Mouse (Mus musculus): ENCODE data around the gene Dusp28. TPM values are rescaled to one million over a fixed set of nuclear protein-coding genes. Genes with fewer than 3 reads are reported as not detected.

Gene Dusp28
- polyA plus RNA-seq (2012; rRNA removed) = 36.6 and 42.6 TPM in 2 replicates

DNA sequence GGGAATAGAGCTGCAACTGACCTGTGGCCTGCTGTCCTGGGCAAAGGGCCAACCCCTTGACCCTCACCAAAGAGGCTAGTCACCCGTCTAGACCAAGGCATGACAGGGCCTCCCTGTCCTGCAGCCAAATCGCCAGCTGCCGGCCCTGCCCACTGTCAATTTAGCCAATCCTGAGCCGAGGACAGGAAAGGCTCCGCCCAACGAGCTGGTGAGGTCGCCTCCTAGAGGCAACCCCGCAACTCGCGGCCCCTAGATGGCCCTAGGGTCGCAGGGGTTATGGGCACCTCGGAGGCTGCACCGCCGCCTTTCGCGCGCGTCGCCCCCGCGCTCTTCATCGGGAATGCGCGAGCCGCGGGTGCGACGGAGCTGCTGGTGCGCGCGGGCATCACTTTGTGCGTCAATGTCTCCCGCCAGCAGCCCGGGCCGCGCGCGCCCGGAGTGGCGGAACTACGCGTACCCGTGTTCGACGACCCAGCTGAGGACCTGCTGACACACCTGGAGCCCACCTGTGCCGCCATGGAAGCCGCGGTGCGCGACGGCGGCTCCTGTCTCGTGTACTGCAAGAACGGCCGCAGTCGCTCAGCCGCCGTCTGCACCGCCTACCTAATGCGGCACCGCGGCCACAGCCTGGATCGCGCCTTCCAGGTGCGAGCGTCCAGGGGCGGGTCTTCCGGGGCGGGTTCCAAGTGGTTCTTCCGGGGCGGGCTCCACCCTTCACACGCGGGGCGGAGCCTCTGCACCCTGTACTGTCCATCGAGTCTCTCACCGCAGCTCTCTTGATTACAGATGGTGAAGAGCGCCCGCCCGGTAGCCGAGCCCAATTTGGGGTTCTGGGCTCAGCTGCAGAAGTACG is at the start of gene Dusp28:
TSS of gene Dusp28 (plus strand) at position 203 of the 853 bp plus-strand sequence.
- peak within 1 kb of the TSS; percentile 77 for H3K27ac ChIP-seq (ENCODE audit: insufficient read depth, low read depth, low read length)
- H3K4me3 ChIP-seq (ENCODE audit: insufficient read depth, low read depth, low read length) = peak within 1 kb of the TSS; percentile 74
- DNase-seq = peak; percentile 97
- no peaks in the 10 kb centered on the region for H3K27me3 ChIP-seq (replicated peaks; ENCODE audit: control insufficient read depth, insufficient read depth, low read length)
- under 1% methylated on average over 81 of the region's 81 CpGs for WGBS
- peak; percentile 52 for TF ChIP-seq CTCF (conservative IDR thresholded peaks at IDR 0.05; ENCODE audit: insufficient read depth, insufficient read length, low read depth, low read length)
- TF ChIP-seq POLR2A (IDR thresholded peaks at IDR 0.05; ENCODE audit: low read depth, low read length) = peak; percentile 61
- peaks cover 27% of the 10 kb centered on the region for H3K4me1 ChIP-seq (ENCODE audit: control insufficient read depth, insufficient read depth, low read length)
- no peaks in the 10 kb centered on the region for H3K36me3 ChIP-seq (ENCODE audit: control insufficient read depth, insufficient read depth, low read length)

- TF ChIP-seq CTCF (conservative IDR thresholded peaks at IDR 0.05; ENCODE audit: insufficient read depth, insufficient read length, low read depth, low read length) (no peak), POLR2A (IDR thresholded peaks at IDR 0.05; ENCODE audit: low read depth, low read length) (no peak)
- no peak for DNase-seq
- H3K4me3 ChIP-seq (ENCODE audit: insufficient read depth, low read depth, low read length) = no peak overlapping the region
- no peaks in the 10 kb centered on the region for H3K4me1 ChIP-seq (ENCODE audit: control insufficient read depth, insufficient read depth, low read length)
- no peaks in the 10 kb centered on the region for H3K27me3 ChIP-seq (replicated peaks; ENCODE audit: control insufficient read depth, insufficient read depth, low read length)
- WGBS = 74% methylated on average over 6 of the region's 6 CpGs
- H3K27ac ChIP-seq (ENCODE audit: insufficient read depth, low read depth, low read length) = no peak overlapping the region
- H3K36me3 ChIP-seq (ENCODE audit: control insufficient read depth, insufficient read depth, low read length) = no peaks in the 10 kb centered on the region
These were observed 45.3 kb upstream of the Dusp28 start for GRCm38 (mm10) chr1:92861503-92861902.

DNA sequence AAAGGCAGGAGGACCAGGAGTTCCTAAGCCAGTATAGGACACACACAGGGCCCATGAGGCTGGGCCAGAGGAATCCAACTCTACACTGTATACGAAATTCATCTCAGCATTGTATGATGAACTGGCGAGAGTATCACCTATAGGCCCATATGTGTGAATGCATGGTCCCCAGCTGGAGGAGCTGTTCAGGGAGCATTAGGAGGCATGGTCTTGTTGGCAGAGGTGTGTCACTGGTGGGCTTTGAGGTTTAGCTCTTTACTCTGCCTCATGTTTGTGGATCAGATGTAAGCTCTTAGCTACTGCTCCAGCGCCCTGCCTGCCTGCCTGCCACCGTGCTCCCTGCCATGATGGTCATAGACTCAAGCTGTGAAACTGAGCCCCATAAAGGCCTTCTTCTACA is 43.5 kb upstream of the Dusp28 start:
- no peak overlapping the region for H3K4me3 ChIP-seq (ENCODE audit: insufficient read depth, low read depth, low read length)
- TF ChIP-seq POLR2A (IDR thresholded peaks at IDR 0.05; ENCODE audit: low read depth, low read length) (no peak), CTCF (conservative IDR thresholded peaks at IDR 0.05; ENCODE audit: insufficient read depth, insufficient read length, low read depth, low read length) (no peak)
- DNase-seq = no peak
- H3K36me3 ChIP-seq (ENCODE audit: control insufficient read depth, insufficient read depth, low read length) = no peaks in the 10 kb centered on the region
- no peaks in the 10 kb centered on the region for H3K27me3 ChIP-seq (replicated peaks; ENCODE audit: control insufficient read depth, insufficient read depth, low read length)
- H3K4me1 ChIP-seq (ENCODE audit: control insufficient read depth, insufficient read depth, low read length) = no peaks in the 10 kb centered on the region
- 91% methylated on average over 4 of the region's 4 CpGs for WGBS
- H3K27ac ChIP-seq (ENCODE audit: insufficient read depth, low read depth, low read length) = no peak overlapping the region

DNA sequence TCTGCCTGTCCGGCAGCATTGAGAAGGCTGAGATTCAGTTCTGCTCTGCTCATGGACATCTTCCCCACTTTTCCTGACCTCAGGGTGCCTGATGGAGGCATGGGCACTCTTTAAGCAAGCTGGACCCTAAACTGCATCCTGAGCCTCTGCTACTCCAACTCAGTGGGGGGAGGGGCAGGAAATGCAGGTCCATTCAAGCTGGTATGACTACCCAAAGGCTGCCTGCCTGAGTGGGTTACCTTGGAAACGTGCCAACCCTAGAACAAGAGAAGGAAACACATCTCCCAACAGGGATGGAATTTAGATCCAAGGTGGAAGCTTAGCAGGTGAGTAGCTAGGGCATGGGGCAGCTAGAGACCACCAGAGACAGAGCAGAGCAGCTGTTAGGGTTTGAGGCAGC is 40.6 kb upstream of the Dusp28 start:
- Histone ChIP-seq H3K4me1 (ENCODE audit: control insufficient read depth, insufficient read depth, low read length) (no peaks in the 10 kb centered on the region), H3K36me3 (ENCODE audit: control insufficient read depth, insufficient read depth, low read length) (no peaks in the 10 kb centered on the region), H3K27ac (ENCODE audit: insufficient read depth, low read depth, low read length) (no peak overlapping the region), H3K4me3 (ENCODE audit: insufficient read depth, low read depth, low read length) (no peak overlapping the region), H3K27me3 (replicated peaks; ENCODE audit: control insufficient read depth, insufficient read depth, low read length) (no peaks in the 10 kb centered on the region)
- no peak for DNase-seq
- WGBS = 65% methylated on average over 2 of the region's 2 CpGs
- TF ChIP-seq POLR2A (IDR thresholded peaks at IDR 0.05; ENCODE audit: low read depth, low read length) = no peak
- TF ChIP-seq CTCF (conservative IDR thresholded peaks at IDR 0.05; ENCODE audit: insufficient read depth, insufficient read length, low read depth, low read length) = no peak

GRCm38 (mm10) chr1:92869985-92870384 is 36.8 kb upstream of the Dusp28 start:
- TF ChIP-seq CTCF (conservative IDR thresholded peaks at IDR 0.05; ENCODE audit: insufficient read depth, insufficient read length, low read depth, low read length) (no peak), POLR2A (IDR thresholded peaks at IDR 0.05; ENCODE audit: low read depth, low read length) (no peak)
- no peak overlapping the region for H3K4me3 ChIP-seq (ENCODE audit: insufficient read depth, low read depth, low read length)
- WGBS = 67% methylated on average over 2 of the region's 2 CpGs

DNA sequence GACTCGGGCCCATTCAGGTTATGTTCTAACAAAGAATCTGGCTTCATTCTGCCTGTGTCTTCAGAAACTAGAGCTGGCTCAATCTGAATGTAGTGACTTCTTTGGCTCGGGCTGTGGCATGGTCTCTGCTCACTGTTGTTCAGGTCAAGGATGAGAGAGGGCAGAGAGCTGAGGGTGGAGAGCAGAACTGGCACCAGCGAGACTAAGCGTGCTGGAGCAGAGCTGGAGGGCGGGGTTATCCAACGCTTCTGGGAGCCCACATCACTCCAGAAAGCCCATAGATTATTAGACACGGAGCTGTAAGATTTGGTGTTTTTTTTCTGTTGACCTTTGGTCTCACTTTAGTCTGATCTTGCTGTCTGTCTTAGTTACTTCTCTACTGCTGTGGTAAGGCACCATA is 34.1 kb upstream of the Dusp28 start:
- Histone ChIP-seq H3K36me3 (ENCODE audit: control insufficient read depth, insufficient read depth, low read length) (no peaks in the 10 kb centered on the region), H3K4me3 (ENCODE audit: insufficient read depth, low read depth, low read length) (no peak overlapping the region), H3K27me3 (replicated peaks; ENCODE audit: control insufficient read depth, insufficient read depth, low read length) (no peaks in the 10 kb centered on the region), H3K4me1 (ENCODE audit: control insufficient read depth, insufficient read depth, low read length) (no peaks in the 10 kb centered on the region), H3K27ac (ENCODE audit: insufficient read depth, low read depth, low read length) (no peak overlapping the region)
- TF ChIP-seq CTCF (conservative IDR thresholded peaks at IDR 0.05; ENCODE audit: insufficient read depth, insufficient read length, low read depth, low read length) (no peak), POLR2A (IDR thresholded peaks at IDR 0.05; ENCODE audit: low read depth, low read length) (no peak)
- 54% methylated on average over 7 of the region's 7 CpGs for WGBS
- DNase-seq = peak; percentile 34

More at GRCm38 (mm10) chr1:92869985-92870384, 36.8 kb upstream of the Dusp28 start:
- H3K4me1 ChIP-seq (ENCODE audit: control insufficient read depth, insufficient read depth, low read length) = no peaks in the 10 kb centered on the region
- H3K27ac ChIP-seq (ENCODE audit: insufficient read depth, low read depth, low read length) = no peak overlapping the region
- H3K27me3 ChIP-seq (replicated peaks; ENCODE audit: control insufficient read depth, insufficient read depth, low read length) = no peaks in the 10 kb centered on the region
- DNase-seq = no peak
- H3K36me3 ChIP-seq (ENCODE audit: control insufficient read depth, insufficient read depth, low read length) = no peaks in the 10 kb centered on the region

DNA sequence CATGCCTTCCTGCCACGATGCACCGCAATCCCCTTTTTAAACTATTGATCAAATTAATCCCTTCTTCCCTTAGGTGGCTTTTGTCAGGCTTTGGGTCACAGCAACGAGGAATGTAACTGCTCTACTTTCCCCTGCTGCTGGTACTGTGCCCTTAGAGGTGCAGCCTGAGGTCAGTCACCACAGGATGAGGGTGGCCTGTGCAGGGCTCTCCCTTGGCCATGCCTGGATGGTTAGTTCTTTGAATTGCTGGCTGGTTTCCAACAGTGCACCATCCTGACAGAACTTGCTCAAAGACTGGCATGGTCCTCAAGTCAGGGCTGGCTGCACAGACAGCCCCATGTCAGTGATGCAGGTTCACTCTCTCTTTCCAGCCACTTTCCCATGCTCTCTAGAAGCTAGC is 32.8 kb upstream of the Dusp28 start:
- H3K27ac ChIP-seq (ENCODE audit: insufficient read depth, low read depth, low read length) = no peak overlapping the region
- 55% methylated on average over 3 of the region's 3 CpGs for WGBS
- no peak overlapping the region for H3K4me3 ChIP-seq (ENCODE audit: insufficient read depth, low read depth, low read length)
- no peaks in the 10 kb centered on the region for H3K27me3 ChIP-seq (replicated peaks; ENCODE audit: control insufficient read depth, insufficient read depth, low read length)
- TF ChIP-seq CTCF (conservative IDR thresholded peaks at IDR 0.05; ENCODE audit: insufficient read depth, insufficient read length, low read depth, low read length) (no peak), POLR2A (IDR thresholded peaks at IDR 0.05; ENCODE audit: low read depth, low read length) (no peak)
- peak; percentile 66 for DNase-seq
- no peaks in the 10 kb centered on the region for H3K4me1 ChIP-seq (ENCODE audit: control insufficient read depth, insufficient read depth, low read length)
- no peaks in the 10 kb centered on the region for H3K36me3 ChIP-seq (ENCODE audit: control insufficient read depth, insufficient read depth, low read length)
